Mouse (Mus musculus): ENCODE data around the gene Fam219b. TPM values are rescaled to one million over a fixed set of nuclear protein-coding genes. Genes with fewer than 3 reads are reported as not detected.

The Fam219b gene
- total RNA-seq (2023; ENCODE audit: inconsistent age): 15.5 to 17.5 TPM (median 16.7 TPM) in 4 replicates

GRCm38 (mm10) chr9:57537044-57537727 is at the start of gene Fam219b:
Gene Fam219b, plus strand, starts transcription at chr9:57537528.

GRCm38 (mm10) chr9:57503622-57504380 is 33.5 kb upstream of the Fam219b start, which contains the start of gene Rpp25:
Gene Rpp25, plus strand, starts transcription at chr9:57504026.

DNA sequence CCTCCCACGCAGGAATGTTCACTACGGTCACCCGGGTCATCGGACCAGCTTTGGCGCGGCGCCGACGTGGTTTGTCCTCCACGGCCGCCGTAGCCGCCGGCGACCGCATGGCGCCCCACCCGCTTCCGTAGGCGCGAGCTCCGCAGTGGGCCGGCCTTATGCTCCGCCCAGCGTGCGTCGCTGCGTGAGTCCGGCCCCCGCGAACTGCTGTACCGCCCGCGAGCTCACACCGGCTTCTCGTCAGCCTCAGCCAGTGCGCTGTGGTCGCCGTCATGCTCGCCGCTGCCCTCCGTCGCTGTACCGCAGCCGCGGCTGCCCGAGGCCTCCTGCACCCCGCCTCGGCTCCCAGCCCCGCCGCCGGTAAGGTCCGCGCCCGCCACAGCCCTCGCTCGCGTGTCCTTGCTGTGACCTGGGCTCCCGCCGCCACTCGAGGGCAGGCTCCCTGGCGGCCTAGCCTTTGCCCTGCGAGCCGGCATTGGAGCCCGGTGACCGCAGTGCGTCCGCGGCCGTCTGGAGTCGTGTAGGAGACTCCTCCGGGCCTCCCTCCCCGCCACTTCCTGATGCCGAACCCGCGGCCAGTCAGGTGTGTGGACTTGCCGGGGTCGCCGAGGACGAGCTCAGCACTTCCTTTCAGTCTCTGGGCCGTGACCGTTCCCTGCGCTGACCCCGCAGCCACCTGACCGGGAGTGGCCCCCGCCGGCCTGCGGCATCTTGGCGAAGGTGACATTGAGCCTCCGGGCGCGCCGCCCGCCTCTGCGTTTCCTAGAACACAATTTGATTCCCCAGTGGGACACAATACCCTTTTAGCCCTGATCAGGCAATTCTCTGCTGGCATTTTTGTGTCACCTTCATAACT is 16.0 kb upstream of the Fam219b start, which contains the start of gene Cox5a:
Gene Cox5a (plus strand): TSS at position 219 of the 856 bp plus-strand sequence.

DNA sequence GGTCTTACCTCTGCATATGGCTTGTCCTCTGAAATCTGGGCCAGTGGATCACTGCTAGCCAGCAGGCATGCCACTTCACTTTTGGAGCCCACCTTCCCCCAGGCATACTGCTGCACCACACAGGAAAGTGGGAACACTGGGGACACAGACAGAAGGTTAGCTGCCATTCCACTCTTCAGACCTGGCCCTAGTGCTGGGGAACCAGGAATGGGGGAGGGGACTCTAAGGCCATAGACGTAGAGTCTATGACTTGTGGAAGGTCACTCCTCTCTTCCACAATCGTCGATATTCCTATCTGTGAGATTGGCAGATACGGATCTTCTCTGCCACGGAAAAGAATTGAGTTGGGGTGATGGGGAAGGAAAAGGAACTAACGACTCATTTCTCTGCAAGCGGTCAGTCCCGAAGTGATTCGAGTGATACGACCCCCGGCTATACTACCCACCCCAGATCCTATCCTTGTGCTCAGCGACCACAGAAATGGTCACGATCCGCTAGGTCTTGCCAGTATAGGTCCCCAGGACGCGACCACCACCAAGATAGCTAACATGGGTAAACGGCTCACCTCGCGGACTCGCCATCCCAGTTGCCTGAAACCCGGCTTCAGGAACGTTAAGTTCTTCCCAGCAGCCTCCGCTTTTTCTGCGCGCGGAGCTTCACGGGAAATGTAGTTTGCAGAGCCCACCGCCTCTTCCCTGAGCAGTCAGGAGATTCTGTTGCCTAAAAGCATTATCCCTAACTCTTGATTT is 15.0 kb downstream of the Fam219b start, which contains the start of gene Mpi:
Gene Mpi (minus strand): TSS at position 625 of the 749 bp plus-strand sequence.

DNA sequence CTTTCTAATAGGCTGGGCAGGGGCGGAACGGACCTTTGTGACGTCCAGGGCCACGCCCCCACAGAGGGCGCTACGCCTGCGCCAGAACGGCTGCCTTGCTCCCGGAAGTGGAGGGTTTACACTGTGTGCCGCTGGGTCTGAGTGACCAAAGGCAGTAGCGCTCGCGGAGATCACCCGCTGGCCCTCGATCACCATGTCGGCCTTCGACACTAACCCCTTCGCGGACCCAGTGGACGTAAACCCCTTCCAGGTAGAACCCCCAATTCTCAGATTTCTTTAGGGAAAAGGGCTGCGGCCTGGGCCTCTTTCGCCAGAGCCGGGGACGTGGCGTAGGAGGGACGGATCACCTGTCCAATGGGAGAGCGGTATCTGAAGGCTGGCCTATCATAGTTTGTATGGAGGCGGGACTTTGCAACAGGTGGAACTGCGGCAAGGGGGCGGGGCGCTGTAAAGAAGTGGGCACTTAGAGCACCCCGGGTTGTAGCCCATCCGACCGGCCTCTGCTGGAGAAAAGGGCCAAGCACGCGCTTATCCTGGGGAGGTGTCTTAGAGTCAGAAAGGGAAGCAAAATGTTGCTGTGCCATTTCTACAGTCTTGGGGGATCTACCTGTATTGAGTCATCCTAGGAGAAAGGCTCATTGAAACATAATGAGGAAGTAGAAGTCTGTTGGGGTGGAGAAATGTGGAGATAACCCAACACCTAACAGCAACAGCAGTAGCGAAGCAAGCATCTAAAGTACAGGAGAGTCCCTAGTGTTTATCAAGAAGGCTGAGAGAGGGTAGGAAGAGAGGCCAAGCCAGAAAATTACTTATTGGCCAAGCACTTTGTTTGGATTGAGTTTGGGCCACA is 23.8 kb downstream of the Fam219b start, which contains the start of gene Scamp2:
Gene Scamp2 (plus strand): TSS at position 83 of the 850 bp plus-strand sequence.

GRCm38 (mm10) chr9:57589224-57590126 is 52.1 kb downstream of the Fam219b start, which contains the start of gene Ulk3:
Gene Ulk3, plus strand, starts transcription at chr9:57589452.

Other genes starting within 250 kb of the Fam219b start
- 69.4 to 80.2 TPM (median 74.0 TPM) in 4 replicates for gene Ppcdc, start 97.4 kb upstream of the Fam219b start, total RNA-seq (2023; ENCODE audit: inconsistent age)
- 0.16 to 0.90 TPM (median 0.38 TPM) in 3 of 4 replicates, not detected in the other for gene Scamp5, start 69.5 kb upstream of the Fam219b start, total RNA-seq (2023; ENCODE audit: inconsistent age)
- 0.36 to 0.48 TPM in 2 of 4 replicates, not detected in the others for gene Rpp25, start 33.5 kb upstream of the Fam219b start, total RNA-seq (2023; ENCODE audit: inconsistent age)
- gene Cox5a, start 16.3 kb upstream of the Fam219b start, total RNA-seq (2023; ENCODE audit: inconsistent age): 89.9 to 126 TPM (median 108 TPM) in 4 replicates
- 11.5 to 14.4 TPM (median 13.1 TPM) in 4 replicates for gene Mpi, start 15.2 kb downstream of the Fam219b start, total RNA-seq (2023; ENCODE audit: inconsistent age)
- gene Scamp2, start 23.4 kb downstream of the Fam219b start, total RNA-seq (2023; ENCODE audit: inconsistent age): 118 to 122 TPM (median 121 TPM) in 4 replicates
- gene Ulk3, start 51.9 kb downstream of the Fam219b start, total RNA-seq (2023; ENCODE audit: inconsistent age): 81.7 to 91.7 TPM (median 88.2 TPM) in 4 replicates
- 0.96 TPM in 1 of 4 replicates, not detected in the others for gene Cplx3, start 68.8 kb downstream of the Fam219b start, total RNA-seq (2023; ENCODE audit: inconsistent age)
- 0.39 to 0.90 TPM (median 0.57 TPM) in 4 replicates for gene Lman1l, start 83.2 kb downstream of the Fam219b start, total RNA-seq (2023; ENCODE audit: inconsistent age)
- 558 to 628 TPM (median 613 TPM) in 4 replicates for gene Csk, start 116.1 kb downstream of the Fam219b start, total RNA-seq (2023; ENCODE audit: inconsistent age)
- not detected in 4 replicates for gene Cyp1a2, start 146.2 kb downstream of the Fam219b start, total RNA-seq (2023; ENCODE audit: inconsistent age)
- not detected in 4 replicates for gene Cyp1a1, start 150.4 kb downstream of the Fam219b start, total RNA-seq (2023; ENCODE audit: inconsistent age)
- gene Edc3, start 171.0 kb downstream of the Fam219b start, total RNA-seq (2023; ENCODE audit: inconsistent age): 22.2 to 23.7 TPM (median 22.7 TPM) in 4 replicates
- gene Clk3, start 228.3 kb downstream of the Fam219b start, total RNA-seq (2023; ENCODE audit: inconsistent age): 208 to 232 TPM (median 224 TPM) in 4 replicates

Measured in B cell, adult (primary cell).